Mouse (Mus musculus): ENCODE results near the gene Hspa13.

GRCm38 (mm10) chr16:75748926-75749325, 18.0 kb downstream of the Hspa13 start:
- TF ChIP-seq MAFK (IDR thresholded peaks at IDR 0.05; ENCODE audit: insufficient read depth, low read depth, low read length) = no peak
- TF ChIP-seq CHD2 (IDR thresholded peaks at IDR 0.05; ENCODE audit: low read depth, low read length) = no peak
- no peak for TF ChIP-seq HCFC1 (IDR thresholded peaks at IDR 0.05; ENCODE audit: borderline replicate concordance, insufficient read depth, low read length)
- TF ChIP-seq ZNF384 (IDR thresholded peaks at IDR 0.05; ENCODE audit: low read depth, low read length) = no peak
- TF ChIP-seq ZC3H11A (IDR thresholded peaks at IDR 0.05; ENCODE audit: borderline replicate concordance, low read depth, low read length) = no peak

Data from ES-E14 (cell line).